Mouse (Mus musculus) forebrain, embryonic 15.5 days (tissue): ENCODE data around the gene Trim24. TPM values are rescaled to one million over a fixed set of nuclear protein-coding genes. Genes with fewer than 3 reads are reported as not detected.
A peak's percentile ranks its signal among the peaks of the same experiment; 100 is the strongest.
"Not testable (repeated sequence)": the region's sequence is repeated elsewhere in the genome, so short reads cannot be mapped to it uniquely, and the experiment has no call there.

Source experiments
- ATAC-seq: fragments of 200-750 bp; cut with Nextera tagmentation; replicated peaks from 2 replicates; pipeline ENCODE4 v1.8.0; 2017; ENCODE audit warnings: mild to moderate bottlenecking, moderate TSS enrichment, moderate library complexity
- H3K27ac ChIP-seq: fragments of 300-500 bp; sonication (generic); replicated peaks from 2 replicates; pipeline ENCODE4 v1.5.1; 2015; ENCODE audit warnings: mild to moderate bottlenecking, inconsistent platforms
- H3K27me3 ChIP-seq: fragments of 300-500 bp; sonication (generic); 2 replicates; pipeline ENCODE4 v1.6.1; 2015; ENCODE audit warnings: inconsistent platforms
- H3K36me3 ChIP-seq: fragments of 300-500 bp; sonication (generic); 2 replicates; pipeline ENCODE4 v1.6.1; 2015; ENCODE audit warnings: mild to moderate bottlenecking, inconsistent platforms
- H3K4me1 ChIP-seq: fragments of 300-500 bp; sonication (generic); 2 replicates; pipeline ENCODE4 v1.6.1; 2015; ENCODE audit warnings: inconsistent platforms
- H3K4me2 ChIP-seq: fragments of 300-500 bp; sonication (generic); replicated peaks from 2 replicates; pipeline ENCODE4 v1.6.1; 2015; ENCODE audit warnings: mild to moderate bottlenecking, inconsistent platforms
- H3K4me3 ChIP-seq: fragments of 300-500 bp; sonication (generic); 2 replicates; pipeline ENCODE4 v1.5.1; 2015; ENCODE audit warnings: mild to moderate bottlenecking, inconsistent platforms
- H3K9ac ChIP-seq: fragments of 300-500 bp; sonication (generic); replicated peaks from 2 replicates; pipeline ENCODE4 v1.6.1; 2015; ENCODE audit warnings: mild to moderate bottlenecking, inconsistent platforms
- H3K9me3 ChIP-seq: fragments of 300-500 bp; sonication (generic); 2 replicates; pipeline ENCODE4 v1.6.1; 2016; ENCODE audit warnings: inconsistent platforms
- WGBS: fragments of 180-500 bp; shearing (Covaris S2); methylation state at CpG from one replicate; pipeline ENCODE4 v1.1.7; 2015; ENCODE audit warnings: mixed read lengths; 5-methylcytosine and 5-hydroxymethylcytosine counted together
- polyA plus RNA-seq: library from polyadenylated mRNA; unstranded; fragments of >200 nt; fragmentation: Nextera tagmentation; extraction: Ambion mirVana; gene quantifications from 2 replicates; pipeline ENCODE4 v1.2.1, GENCODE M21; 2015

The Trim24 gene
- polyA plus RNA-seq = 16.9 and 17.1 TPM in 2 replicates

DNA sequence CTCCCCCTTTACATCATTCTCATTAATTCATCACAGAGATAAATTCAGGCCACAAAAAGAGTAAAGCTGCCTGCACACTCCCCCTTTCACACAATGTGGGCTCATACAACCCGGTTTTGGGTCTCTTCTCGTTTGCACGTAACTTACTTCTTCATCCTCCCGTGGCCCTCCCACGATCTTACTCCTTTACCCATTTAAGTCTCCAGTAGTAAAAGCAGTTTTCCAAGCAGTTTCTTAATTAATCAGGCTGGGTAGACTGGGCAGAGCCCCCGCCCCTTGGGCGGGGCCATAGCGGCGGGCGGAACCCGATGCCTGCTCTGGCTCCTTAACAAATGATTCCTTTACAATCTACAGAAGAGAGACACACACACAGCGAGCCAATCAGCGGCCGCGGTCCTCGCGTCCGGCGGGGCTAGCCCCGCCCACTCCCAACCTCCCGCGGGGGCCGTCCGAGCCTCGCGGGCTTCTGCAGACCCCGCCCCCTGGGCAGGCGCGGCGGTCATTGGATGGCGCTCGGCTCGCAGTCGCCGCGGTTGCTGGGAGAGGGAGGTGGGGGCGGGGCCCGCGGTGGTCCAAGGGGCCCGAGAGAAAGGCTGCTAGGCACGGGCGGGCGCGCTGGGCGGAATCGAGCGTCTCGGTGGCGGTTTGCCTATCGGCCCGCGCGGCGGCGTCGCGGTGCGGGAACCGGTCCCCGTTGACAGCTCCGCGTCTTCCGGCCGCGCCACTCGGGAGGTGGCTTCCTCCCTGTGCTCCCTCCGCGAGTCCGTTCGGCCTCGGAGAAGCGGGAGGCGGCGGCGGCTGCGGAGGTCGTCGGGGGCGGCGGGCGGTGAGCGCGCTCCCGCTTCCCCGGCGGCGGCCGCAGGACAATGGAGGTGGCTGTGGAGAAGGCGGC lies at the start of gene Trim24:
Gene Trim24 (plus strand): TSS at position 567 of the 892 bp plus-strand sequence.
- Histone ChIP-seq H3K27ac (peak within 1 kb of the TSS; percentile 99), H3K36me3 (peaks cover 5% of the 10 kb centered on the region; the same call in 1 of the 2 replicates), H3K4me3 (peak within 1 kb of the TSS; percentile 69), H3K27me3 (no peaks in the 10 kb centered on the region), H3K4me1 (no peaks in the 10 kb centered on the region; the same call in 1 of the 2 replicates), H3K4me2 (peak within 1 kb of the TSS; percentile 42), H3K9me3 (peaks cover 31% of the 10 kb centered on the region), H3K9ac (peak within 1 kb of the TSS; percentile 84)
- ATAC-seq = peak; percentile 99
- WGBS = under 1% methylated on average over 76 of the region's 89 CpGs

DNA sequence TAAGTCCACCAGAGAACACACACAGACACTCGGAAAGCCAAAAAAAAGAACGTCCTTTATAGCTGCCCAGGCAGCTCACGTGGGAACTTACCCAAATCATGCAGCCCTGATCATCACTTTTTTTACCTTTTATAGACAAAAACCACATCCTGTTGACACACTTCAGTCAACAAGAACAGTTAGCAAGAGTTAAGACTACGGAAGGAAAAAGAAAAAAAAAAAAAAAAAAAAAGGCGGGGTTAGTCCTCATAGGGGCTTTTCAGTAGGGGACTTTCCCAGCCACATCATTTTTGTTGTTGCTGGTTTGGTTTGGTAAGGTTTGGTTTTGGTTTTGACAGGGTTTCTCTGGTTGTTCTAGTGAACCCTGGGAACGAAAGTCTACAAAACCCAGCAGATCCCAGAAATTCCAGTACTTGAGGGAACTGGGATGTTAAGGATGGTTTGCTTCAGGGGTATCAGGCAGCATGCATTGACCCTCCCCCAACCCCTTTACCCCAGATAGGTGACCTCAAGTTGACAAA lies 49.0 kb upstream of the Trim24 start:
- H3K4me1 ChIP-seq = no peaks in the 10 kb centered on the region
- no peak overlapping the region for H3K9ac ChIP-seq
- ATAC-seq = no peak
- no peaks in the 10 kb centered on the region for H3K36me3 ChIP-seq
- WGBS = 87% methylated on average over 6 of the region's 6 CpGs
- H3K4me2 ChIP-seq = no peak overlapping the region
- H3K9me3 ChIP-seq = no peaks in the 10 kb centered on the region
- no peak overlapping the region for H3K27ac ChIP-seq
- no peaks in the 10 kb centered on the region for H3K27me3 ChIP-seq
- no peak overlapping the region for H3K4me3 ChIP-seq

DNA sequence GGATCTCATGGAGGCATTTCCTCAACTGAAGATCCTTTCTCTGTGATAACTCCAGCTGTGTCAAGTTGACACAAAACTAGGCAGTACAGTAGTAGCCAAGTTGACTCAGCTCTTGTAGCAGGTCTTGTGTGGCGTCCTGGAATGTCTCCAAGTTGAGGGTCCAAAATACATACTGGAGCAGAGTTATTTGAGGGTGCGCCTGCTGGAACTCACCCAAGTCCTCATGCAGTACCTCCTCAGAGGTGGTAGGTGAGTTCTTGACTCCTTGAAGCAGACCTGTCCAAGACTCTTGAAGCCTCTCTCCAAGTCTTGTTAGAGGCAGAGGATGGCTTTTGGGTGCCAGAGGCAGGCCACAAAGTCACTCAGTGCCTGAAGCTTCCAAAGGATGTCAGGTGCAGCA lies 48.2 kb upstream of the Trim24 start:
- no peaks in the 10 kb centered on the region for H3K36me3 ChIP-seq
- no peaks in the 10 kb centered on the region for H3K9me3 ChIP-seq
- no peaks in the 10 kb centered on the region for H3K4me1 ChIP-seq
- no peaks in the 10 kb centered on the region for H3K27me3 ChIP-seq
- whole genome bisulfite sequencing = 97% methylated on average over 2 of the region's 2 CpGs
- H3K27ac ChIP-seq = no peak overlapping the region
- H3K4me3 ChIP-seq = no peak overlapping the region
- H3K4me2 ChIP-seq = no peak overlapping the region
- no peak for ATAC-seq
- no peak overlapping the region for H3K9ac ChIP-seq

DNA sequence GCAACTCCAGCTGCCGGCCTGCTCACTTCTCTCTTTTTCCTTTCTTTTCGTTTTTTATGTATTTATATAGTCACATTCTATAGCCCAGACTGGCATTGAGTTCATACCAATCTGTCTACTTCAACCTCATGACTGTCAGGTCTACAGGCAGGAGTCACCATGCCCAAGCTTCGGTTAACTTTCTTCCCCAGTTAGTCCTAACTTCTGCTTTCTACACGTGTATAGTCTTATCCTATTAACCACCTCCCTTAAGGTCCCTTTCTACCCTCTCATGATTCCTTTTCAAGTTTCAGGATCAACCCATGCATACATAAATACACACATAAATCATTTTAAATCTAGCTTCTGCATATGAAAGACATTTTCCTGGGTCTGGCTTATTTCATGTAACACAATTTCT lies 46.9 kb upstream of the Trim24 start:
- WGBS = 85% methylated on average over 4 of the region's 4 CpGs
- Histone ChIP-seq H3K4me2 (no peak overlapping the region), H3K27ac (no peak overlapping the region), H3K4me1 (no peaks in the 10 kb centered on the region), H3K9ac (no peak overlapping the region), H3K4me3 (no peak overlapping the region), H3K36me3 (no peaks in the 10 kb centered on the region), H3K27me3 (no peaks in the 10 kb centered on the region), H3K9me3 (no peaks in the 10 kb centered on the region)
- ATAC-seq = no peak

DNA sequence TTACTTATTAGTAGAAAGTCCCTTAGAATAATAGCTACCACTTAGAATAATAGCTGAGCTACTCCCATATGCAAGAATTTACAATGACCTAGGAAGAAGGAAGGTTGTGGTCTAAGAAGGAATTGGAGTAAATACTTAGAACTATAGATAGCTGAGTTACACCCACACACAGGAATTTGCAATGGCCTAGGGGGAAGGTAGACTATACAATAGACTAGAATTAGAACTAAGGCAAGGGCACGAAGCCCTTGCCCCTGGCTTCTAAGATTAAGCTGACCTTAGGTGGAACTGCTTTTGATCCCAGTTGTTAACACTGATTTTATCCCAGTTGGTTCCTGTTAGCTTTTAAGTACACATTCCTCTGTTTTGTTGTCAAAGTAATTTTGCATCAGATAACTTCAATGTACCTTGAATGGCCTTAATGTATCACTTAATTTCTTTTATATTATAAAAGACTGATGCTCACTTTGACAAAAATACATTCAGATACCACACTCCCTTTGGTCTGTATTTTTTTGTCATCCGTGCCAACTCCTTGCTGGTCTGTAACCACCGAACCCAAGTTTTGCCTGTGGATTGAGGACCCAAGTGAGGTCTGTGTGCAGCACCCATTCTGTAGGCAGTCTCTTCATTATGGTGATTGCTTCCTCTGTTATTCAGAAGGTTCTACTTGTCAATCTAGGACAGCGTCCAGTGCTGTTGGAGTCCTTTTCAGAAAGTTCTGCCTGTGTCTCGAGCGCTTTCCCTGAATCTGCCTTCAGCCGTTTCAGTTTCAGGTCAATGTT lies 45.1 kb upstream of the Trim24 start:
- not testable (repeated sequence) for ATAC-seq, H3K4me3 ChIP-seq, H3K27ac ChIP-seq, H3K27me3 ChIP-seq, H3K36me3 ChIP-seq, H3K9ac ChIP-seq, H3K4me1 ChIP-seq, H3K4me2 ChIP-seq, H3K9me3 ChIP-seq
- 90% methylated on average over 7 of the region's 7 CpGs for WGBS

DNA sequence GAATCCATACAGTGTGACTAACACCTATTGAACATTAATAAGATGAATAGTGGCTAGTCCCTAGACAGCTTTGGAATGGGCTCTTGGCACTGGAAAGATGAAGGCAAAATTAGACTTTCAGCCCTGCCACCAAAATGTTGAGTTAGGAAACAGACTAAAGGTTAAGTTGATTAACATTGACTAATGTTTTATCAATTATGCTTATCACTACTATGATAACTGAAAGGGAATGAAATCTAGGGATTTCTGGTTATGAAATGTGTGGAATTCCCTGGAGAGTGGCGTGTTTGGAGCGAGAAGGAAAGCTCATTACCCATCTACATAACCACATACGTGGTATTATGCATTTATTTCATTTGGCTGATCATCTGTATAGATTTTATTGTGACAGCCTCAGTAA lies 41.7 kb upstream of the Trim24 start:
- Histone ChIP-seq H3K4me1 (no peaks in the 10 kb centered on the region), H3K27me3 (no peaks in the 10 kb centered on the region), H3K4me2 (no peak overlapping the region), H3K27ac (no peak overlapping the region), H3K9me3 (no peaks in the 10 kb centered on the region), H3K9ac (no peak overlapping the region), H3K4me3 (no peak overlapping the region), H3K36me3 (no peaks in the 10 kb centered on the region)
- no peak for ATAC-seq
- 87% methylated on average over 3 of the region's 3 CpGs for WGBS

DNA sequence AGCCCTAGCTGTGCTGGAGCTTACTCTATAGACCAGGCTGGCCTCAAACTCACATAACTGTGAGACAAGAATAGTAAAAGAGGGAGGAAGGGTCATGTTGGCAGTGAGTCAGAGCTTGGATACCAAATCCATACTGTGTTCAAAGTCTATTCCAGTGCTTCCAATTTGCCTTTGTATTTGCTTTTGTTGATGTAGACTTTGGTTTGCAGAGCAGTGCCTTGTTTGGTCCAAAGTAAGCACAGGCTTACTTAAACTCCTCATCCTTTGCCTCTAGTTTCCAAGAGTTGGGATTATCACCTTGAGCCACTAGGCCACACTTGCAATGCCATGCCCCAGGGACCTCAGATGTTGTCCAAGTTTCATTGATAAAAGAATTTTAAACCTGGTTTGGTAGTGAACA lies 41.0 kb upstream of the Trim24 start:
- H3K4me3 ChIP-seq = no peak overlapping the region
- no peak overlapping the region for H3K27ac ChIP-seq
- no peaks in the 10 kb centered on the region for H3K4me1 ChIP-seq
- no peaks in the 10 kb centered on the region for H3K9me3 ChIP-seq
- no peaks in the 10 kb centered on the region for H3K27me3 ChIP-seq
- no peak overlapping the region for H3K4me2 ChIP-seq
- no peak for ATAC-seq
- H3K36me3 ChIP-seq = no peaks in the 10 kb centered on the region
- H3K9ac ChIP-seq = no peak overlapping the region

DNA sequence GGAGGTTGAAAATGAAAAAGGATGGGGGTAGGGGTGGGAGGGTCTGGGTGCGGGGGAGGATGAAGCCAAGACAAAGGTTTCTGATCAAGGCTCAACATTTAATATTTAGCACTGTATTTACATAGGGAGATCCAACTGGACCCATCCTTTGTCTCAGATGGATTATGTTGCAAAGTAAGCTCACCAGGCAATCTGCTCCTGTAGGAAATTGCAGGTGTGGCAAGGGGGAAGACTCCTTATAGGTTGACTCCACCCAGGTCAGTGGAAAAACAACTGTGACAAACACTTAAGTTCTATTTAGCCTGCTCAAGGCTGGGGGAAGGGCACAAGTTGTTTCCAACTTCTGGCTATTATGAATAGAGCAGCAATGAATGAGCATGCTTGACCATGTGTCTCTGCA lies 36.9 kb upstream of the Trim24 start:
- no peak overlapping the region for H3K4me2 ChIP-seq
- H3K27ac ChIP-seq = no peak overlapping the region
- H3K36me3 ChIP-seq = no peaks in the 10 kb centered on the region
- no peaks in the 10 kb centered on the region for H3K4me1 ChIP-seq
- no peak overlapping the region for H3K9ac ChIP-seq
- ATAC-seq = no peak
- H3K27me3 ChIP-seq = no peaks in the 10 kb centered on the region
- no peaks in the 10 kb centered on the region for H3K9me3 ChIP-seq
- H3K4me3 ChIP-seq = no peak overlapping the region
- WGBS = 94% methylated on average over 1 of the region's 1 CpGs

DNA sequence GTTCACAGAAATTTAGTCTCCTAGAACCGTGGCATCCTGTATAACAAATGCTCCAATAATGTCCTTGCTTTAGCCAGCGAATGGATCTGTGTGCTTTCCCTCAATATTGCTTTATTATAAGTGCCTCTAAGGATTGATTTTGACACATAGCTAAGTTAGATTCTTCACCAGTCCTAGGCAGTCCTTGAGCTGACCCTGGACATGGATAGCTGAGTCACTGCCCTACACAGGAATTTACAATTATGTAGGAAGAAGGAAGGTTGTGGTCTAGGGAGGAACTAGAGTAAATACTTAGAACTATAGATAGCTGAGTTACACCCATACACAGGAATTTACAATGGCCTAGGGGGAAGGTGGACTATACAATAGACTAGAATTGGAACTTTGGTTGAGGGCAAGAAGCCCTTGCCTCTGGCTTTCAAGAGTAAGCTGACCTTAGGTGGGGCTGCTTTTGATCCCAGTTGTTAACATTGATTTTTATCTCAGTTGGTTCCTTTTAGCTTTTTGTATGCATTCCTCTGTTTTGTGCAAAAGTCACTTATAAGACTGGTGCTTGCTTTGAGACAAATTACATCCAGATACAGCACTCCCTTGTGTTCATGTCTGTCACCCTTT lies 33.6 kb upstream of the Trim24 start:
- not testable (repeated sequence) for H3K27ac ChIP-seq, H3K4me1 ChIP-seq, H3K4me3 ChIP-seq, H3K27me3 ChIP-seq, ATAC-seq, H3K9me3 ChIP-seq, H3K9ac ChIP-seq, H3K4me2 ChIP-seq, H3K36me3 ChIP-seq
- 87% methylated on average over 2 of the region's 2 CpGs for WGBS

DNA sequence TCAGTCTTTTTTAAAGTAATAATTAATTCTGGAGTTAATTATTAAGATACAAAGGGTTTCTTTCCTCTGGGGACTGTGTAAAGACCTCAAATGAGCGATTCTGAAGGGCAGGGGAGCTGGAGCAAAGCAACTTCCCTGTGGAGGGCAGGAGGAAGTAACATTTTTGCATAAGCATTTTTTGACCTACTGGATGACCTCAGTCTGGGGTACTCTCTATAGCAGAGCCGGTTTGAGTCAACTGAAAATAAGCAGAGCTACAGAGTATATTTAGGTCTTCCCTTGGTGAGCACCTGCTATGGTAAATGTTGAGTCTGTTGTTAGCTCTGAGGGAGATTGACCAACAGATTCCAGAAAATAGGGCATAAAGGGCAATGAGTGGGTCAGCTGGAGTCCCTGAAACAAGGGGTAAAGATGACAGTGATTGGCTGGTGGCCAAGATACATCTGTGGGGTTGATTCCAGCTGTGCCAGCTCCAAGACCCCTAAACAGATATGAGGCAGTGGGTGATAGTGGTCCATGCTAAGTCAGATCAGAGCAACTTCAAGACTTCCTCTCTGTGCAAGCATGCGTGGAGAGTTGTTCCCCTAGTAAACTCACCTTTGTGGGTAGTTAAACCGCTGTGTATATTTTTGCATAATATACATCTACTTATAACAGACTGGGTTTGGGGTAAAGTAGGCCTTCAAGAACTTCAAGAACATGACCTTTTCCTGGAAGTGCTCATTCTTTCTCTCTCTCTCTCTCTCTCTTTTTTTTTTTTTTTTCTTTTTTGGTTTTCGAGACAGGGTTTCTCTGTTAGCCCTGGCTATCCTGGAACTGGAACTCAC lies 27.6 kb upstream of the Trim24 start:
- Histone ChIP-seq H3K4me3 (no peak overlapping the region), H3K36me3 (no peaks in the 10 kb centered on the region), H3K27me3 (no peaks in the 10 kb centered on the region), H3K4me1 (no peaks in the 10 kb centered on the region), H3K27ac (no peak overlapping the region), H3K9me3 (no peaks in the 10 kb centered on the region), H3K9ac (no peak overlapping the region), H3K4me2 (no peak overlapping the region)
- no peak for ATAC-seq
- 87% methylated on average over 5 of the region's 5 CpGs for WGBS

DNA sequence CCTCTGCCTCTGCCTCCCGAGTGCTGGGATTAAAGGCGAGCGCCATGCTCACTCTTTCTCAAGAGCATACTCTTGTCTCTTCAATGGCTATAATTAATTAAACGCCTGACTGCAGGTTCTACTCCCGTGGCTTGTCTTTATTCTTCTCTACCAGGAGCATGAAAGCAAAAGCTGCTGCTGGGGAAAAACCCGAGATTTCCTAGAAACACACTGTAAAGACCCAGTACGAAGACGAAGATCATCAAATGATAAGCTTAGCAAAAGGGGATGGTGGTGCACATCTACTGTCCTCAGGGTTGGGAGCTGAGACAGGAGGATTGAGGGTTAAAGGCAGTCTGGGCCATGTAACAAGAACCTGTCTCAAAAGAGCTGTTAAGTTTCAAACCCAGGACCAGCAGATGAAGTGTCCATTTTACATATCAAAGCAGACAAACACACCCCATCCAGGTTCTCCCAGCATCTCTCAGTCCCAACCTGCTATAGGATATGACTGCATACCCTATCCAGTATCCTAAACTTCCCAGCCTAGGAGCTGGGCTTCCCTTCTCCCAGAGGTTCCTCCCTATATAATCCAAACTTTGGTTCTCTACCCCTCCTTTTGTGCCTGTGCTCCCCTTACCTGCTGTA lies 26.9 kb upstream of the Trim24 start:
- Histone ChIP-seq H3K27ac (no peak overlapping the region), H3K4me2 (no peak overlapping the region), H3K9ac (no peak overlapping the region), H3K36me3 (no peaks in the 10 kb centered on the region), H3K4me3 (no peak overlapping the region), H3K4me1 (no peaks in the 10 kb centered on the region), H3K27me3 (no peaks in the 10 kb centered on the region), H3K9me3 (0 out of 2 replicates have a peak, but pooled peaks cover 2% of the 10 kb centered on the region)
- ATAC-seq = no peak
- 92% methylated on average over 8 of the region's 8 CpGs for WGBS
